Mouse (Mus musculus): ENCODE results near the gene Gmfg.

- TF ChIP-seq GATA1 (IDR thresholded peaks at IDR 0.05; ENCODE audit: borderline replicate concordance, low read length) (no peak), FLI1 (IDR thresholded peaks at IDR 0.05; ENCODE audit: low read length) (no peak)
These were observed 7.2 kb downstream of the Gmfg start for GRCm38 (mm10) chr7:28444344-28444974.
